Mouse (Mus musculus) layer of hippocampus, adult 11-12 months (tissue): ENCODE results near the gene Med6.

Source experiments
- DNase-seq: peaks from one replicate; pipeline ENCODE4 v3.0.0; 2022; ENCODE audit warnings: low spot score

Med6 gene

GRCm38 (mm10) chr12:81594902-81595671, at the start of gene Med6:
Gene Med6, minus strand, starts transcription at chr12:81595008.
- DNase-seq, result peak; percentile 92

GRCm38 (mm10) chr12:81642361-81643082, 47.7 kb upstream of the Med6 start:
- peak; percentile 43 for DNase-seq

- DNase-seq, result no peak
Measured at GRCm38 (mm10) chr12:81640656-81641055, 45.8 kb upstream of the Med6 start.

GRCm38 (mm10) chr12:81633246-81633645, 38.4 kb upstream of the Med6 start:
- DNase-seq, result no peak

GRCm38 (mm10) chr12:81631661-81632401, 37.0 kb upstream of the Med6 start:
- DNase-seq, result no peak

GRCm38 (mm10) chr12:81630915-81631660, 36.3 kb upstream of the Med6 start, which contains the start of gene Ttc9:
Gene Ttc9, plus strand, starts transcription at chr12:81631249.
- peak; percentile 36 for DNase-seq

GRCm38 (mm10) chr12:81630520-81630914, 35.7 kb upstream of the Med6 start:
- DNase-seq, result peak; percentile 48

GRCm38 (mm10) chr12:81628091-81628490, 33.3 kb upstream of the Med6 start:
- DNase-seq, result no peak

GRCm38 (mm10) chr12:81627426-81627825, 32.6 kb upstream of the Med6 start:
- no peak for DNase-seq

GRCm38 (mm10) chr12:81626226-81626861, 31.5 kb upstream of the Med6 start:
- DNase-seq, result peak; percentile 37

- no peak for DNase-seq
Measured at GRCm38 (mm10) chr12:81623377-81623776, 28.6 kb upstream of the Med6 start.

- DNase-seq, result peak; percentile 84
Measured at GRCm38 (mm10) chr12:81619302-81619701, 24.5 kb upstream of the Med6 start.

- DNase-seq, result no peak
Measured at GRCm38 (mm10) chr12:81616980-81617379, 22.2 kb upstream of the Med6 start.

GRCm38 (mm10) chr12:81615807-81616206, 21.0 kb upstream of the Med6 start:
- DNase-seq, result no peak

- no peak for DNase-seq
Measured at GRCm38 (mm10) chr12:81609445-81609844, 14.6 kb upstream of the Med6 start.

- no peak for DNase-seq
Measured at GRCm38 (mm10) chr12:81604995-81605784, 10.4 kb upstream of the Med6 start.

GRCm38 (mm10) chr12:81596547-81597262, 1.9 kb upstream of the Med6 start:
- DNase-seq, result no peak

GRCm38 (mm10) chr12:81568374-81568773, 26.4 kb downstream of the Med6 start, which contains the start of gene Adam21:
Gene Adam21, minus strand, starts transcription at chr12:81568474.
- DNase-seq, result no peak

GRCm38 (mm10) chr12:81567931-81568330, 26.9 kb downstream of the Med6 start:
- no peak for DNase-seq

- DNase-seq, result no peak
Measured at GRCm38 (mm10) chr12:81564173-81564572, 30.6 kb downstream of the Med6 start.
